Mouse (Mus musculus) spleen, postnatal 10 days (tissue): ENCODE measurements around the gene Glis2.

ENCODE experiments used
- DNase-seq, 2 experiments: peaks; one replicate each; pipeline ENCODE4 v3.0.0; 2021 to 2022; ENCODE audit warnings: low spot score in 2 of 2

Gene Glis2

DNA sequence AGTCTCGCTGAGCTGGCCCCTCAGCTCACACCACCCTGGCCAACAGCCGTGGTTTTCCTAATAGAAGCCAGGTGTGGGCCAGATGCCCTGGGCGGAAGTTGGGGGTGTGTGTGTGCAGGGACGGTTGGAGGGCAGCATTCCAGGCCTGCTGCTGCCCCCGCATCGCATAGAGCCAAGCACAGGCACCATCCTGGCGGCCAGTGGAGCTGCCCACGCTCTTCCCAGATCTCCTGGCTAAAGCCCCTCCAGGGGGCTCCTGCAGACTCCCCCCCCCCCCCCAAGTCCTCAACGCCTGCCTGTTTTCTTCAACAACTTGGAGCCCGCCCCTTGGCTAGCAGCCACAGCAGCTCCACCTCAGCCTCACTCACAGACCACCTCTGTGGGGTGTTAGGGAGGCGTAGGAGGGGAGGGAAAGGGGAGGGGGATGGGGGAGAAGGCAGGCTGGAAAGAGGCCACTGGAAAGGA lies 64.3 kb downstream of the Glis2 start:
- DNase-seq: peak in 1 of 2 experiments; percentile 17

- no peak for DNase-seq
These were observed 64.8 kb downstream of the Glis2 start for GRCm38 (mm10) chr16:4659326-4659725.

GRCm38 (mm10) chr16:4661605-4662004 lies 67.1 kb downstream of the Glis2 start:
- DNase-seq: no peak

GRCm38 (mm10) chr16:4663806-4664205 lies 69.3 kb downstream of the Glis2 start:
- DNase-seq: no peak

DNA sequence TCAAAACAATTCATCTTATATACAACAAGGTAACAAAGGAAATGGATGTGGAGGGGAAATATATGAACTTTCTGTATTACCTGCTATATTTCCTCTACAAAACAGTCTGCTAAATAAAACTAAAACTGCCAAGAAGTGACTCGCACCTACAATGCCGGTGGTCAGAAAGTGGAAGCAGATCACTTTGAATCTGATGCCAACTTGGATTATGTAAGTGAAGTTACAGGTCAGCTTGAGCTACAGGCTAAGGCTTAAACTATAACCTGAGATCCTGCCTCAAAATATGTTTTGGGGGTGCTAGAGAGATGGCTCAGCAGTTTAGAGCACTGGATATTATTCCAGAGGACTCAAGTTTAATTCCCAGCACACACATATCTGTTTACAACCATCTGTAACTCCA lies 71.2 kb downstream of the Glis2 start:
- no peak for DNase-seq

GRCm38 (mm10) chr16:4667190-4667808 lies 72.8 kb downstream of the Glis2 start:
- DNase-seq: peak; percentile 78 to 92

GRCm38 (mm10) chr16:4670317-4670716 lies 75.8 kb downstream of the Glis2 start:
- no peak for DNase-seq

DNA sequence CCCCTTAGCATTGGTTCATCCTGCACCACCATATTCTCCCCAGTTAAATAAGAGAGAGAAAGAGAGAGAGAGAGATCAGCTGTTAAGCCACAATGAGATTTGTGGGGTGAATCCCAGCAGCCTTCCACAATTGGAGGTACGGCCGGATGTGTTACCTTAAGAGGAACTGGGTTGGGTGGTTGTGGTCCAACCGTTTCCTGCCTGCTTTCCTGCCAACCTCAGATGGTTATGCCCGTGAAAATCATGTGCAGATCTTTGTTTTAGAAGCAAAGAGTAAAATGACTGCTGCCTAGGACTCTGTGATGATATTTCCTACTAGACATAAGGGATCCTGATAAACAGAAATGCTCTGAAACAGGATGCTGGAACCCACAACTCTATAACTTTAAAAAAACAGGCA lies 79.6 kb downstream of the Glis2 start:
- peak in 1 of 2 experiments; percentile 52 for DNase-seq
